Mouse (Mus musculus): ENCODE data around the gene Plpp7. TPM values are rescaled to one million over a fixed set of nuclear protein-coding genes. Genes with fewer than 3 reads are reported as not detected.

Plpp7 gene
- polyA plus RNA-seq, 1 experiment from 2014 or later, result 13.6 TPM

DNA sequence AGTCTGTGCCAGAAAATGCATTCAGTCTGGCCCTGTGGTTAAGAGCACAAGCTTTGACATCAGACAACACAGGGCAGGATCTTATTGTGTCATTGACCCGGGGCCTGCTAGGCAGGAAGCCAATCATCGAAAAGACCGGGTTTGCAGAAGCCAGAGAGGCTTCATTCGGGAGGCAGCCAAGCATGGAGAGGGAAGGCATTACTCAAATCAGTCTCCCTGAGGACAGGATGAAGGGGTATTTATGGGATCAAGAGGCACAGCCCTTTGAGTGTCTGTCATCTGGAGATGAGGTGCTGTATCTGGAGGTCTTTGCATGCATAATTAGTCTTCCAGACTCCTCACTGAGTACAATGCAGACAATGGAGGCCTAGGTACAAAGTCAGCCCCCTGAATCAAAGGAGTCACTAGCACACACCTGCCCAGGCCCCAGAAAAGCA is 45.2 kb downstream of the Plpp7 start:
- ATAC-seq (ENCODE audit: insufficient number of reproducible peaks, insufficient read depth, low FRiP score, low read depth), result no peak
- H3K4me3 ChIP-seq (ENCODE audit: control insufficient read depth in 1 of 2, insufficient read depth in 1 of 2, low read depth in 1 of 2, low read length in 2 of 2), result no peak overlapping the region
- H3K4me2 ChIP-seq (ENCODE audit: low read length), result no peak overlapping the region
- no peak overlapping the region for H3K9ac ChIP-seq (ENCODE audit: low read length)
- H3K4me1 ChIP-seq (ENCODE audit: control insufficient read depth in 2 of 2, insufficient read depth in 2 of 2, low read length in 2 of 2), result peaks cover 2 to 11% of the 10 kb centered on the region in 2 experiments; a peak in 2 of 4 replicates
- H3K27ac ChIP-seq (replicated peaks in 1 of 2; ENCODE audit: control insufficient read depth in 1 of 2, insufficient read depth in 1 of 2, low read depth in 2 of 2, low read length in 2 of 2), result no peak overlapping the region
- no peaks in the 10 kb centered on the region for H3K36me3 ChIP-seq (ENCODE audit: control insufficient read depth, insufficient read depth, low read length)
- H3K9me3 ChIP-seq (ENCODE audit: control insufficient read depth, low read length), result no peaks in the 10 kb centered on the region
- 53% methylated on average over 4 of the region's 4 CpGs for WGBS
- H3K27me3 ChIP-seq (ENCODE audit: control insufficient read depth, insufficient read depth, low read length), result no peaks in the 10 kb centered on the region

DNA sequence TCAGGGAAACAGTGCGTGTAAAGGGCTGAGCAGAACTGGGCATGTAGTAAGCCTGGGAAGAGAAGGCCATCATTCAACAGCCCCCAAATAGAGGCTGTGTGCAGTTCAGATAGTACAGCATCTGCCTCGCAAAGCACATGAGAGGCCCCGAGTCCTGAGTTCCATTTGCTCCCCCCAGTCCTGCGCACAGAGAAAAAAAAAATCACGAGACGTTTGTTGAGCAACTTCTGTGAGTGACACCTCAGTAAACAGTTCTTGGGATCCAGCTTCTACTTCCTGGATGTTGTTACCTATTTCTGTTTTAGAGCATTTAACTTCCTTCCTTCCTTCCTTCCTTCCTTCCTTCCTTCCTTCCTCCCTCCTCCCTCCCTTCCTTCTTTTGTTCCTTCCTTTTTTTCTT is 46.3 kb downstream of the Plpp7 start:
- 81% methylated on average over 6 of the region's 6 CpGs for WGBS
- no peak for ATAC-seq (ENCODE audit: insufficient number of reproducible peaks, insufficient read depth, low FRiP score, low read depth)
- H3K27me3 ChIP-seq (ENCODE audit: control insufficient read depth, insufficient read depth, low read length), result no peaks in the 10 kb centered on the region
- no peak overlapping the region for H3K27ac ChIP-seq (replicated peaks in 1 of 2; ENCODE audit: control insufficient read depth in 1 of 2, insufficient read depth in 1 of 2, low read depth in 2 of 2, low read length in 2 of 2)
- H3K4me1 ChIP-seq (ENCODE audit: control insufficient read depth in 2 of 2, insufficient read depth in 2 of 2, low read length in 2 of 2), result peaks cover 2 to 11% of the 10 kb centered on the region in 2 experiments; a peak in 2 of 4 replicates
- no peaks in the 10 kb centered on the region for H3K36me3 ChIP-seq (ENCODE audit: control insufficient read depth, insufficient read depth, low read length)
- H3K4me3 ChIP-seq (ENCODE audit: control insufficient read depth in 1 of 2, insufficient read depth in 1 of 2, low read depth in 1 of 2, low read length in 2 of 2), result no peak overlapping the region
- no peaks in the 10 kb centered on the region for H3K9me3 ChIP-seq (ENCODE audit: control insufficient read depth, low read length)
- H3K4me2 ChIP-seq (ENCODE audit: low read length), result no peak overlapping the region
- H3K9ac ChIP-seq (ENCODE audit: low read length), result no peak overlapping the region

DNA sequence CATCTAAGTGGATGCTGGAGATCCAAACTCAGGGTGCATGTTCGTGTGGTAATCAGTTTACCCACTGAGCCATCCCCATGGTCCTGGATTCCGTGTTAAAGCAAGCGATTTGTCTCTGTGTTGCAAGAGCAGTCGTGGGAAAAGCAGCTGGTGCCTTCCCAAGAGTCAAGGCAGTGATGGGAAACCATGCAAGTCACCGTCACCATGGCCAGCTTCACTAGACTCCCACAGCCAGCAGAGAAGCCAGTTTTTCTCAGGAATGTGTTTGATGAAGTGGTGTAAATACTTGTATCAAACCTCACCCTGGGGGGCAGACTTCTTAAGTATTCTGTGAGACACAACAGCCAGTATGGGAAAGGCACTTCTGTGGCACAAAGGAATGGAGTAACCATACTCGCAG is 47.0 kb downstream of the Plpp7 start:
- no peak for ATAC-seq (ENCODE audit: insufficient number of reproducible peaks, insufficient read depth, low FRiP score, low read depth)
- H3K4me3 ChIP-seq (ENCODE audit: control insufficient read depth in 1 of 2, insufficient read depth in 1 of 2, low read depth in 1 of 2, low read length in 2 of 2), result no peak overlapping the region
- WGBS, result 53% methylated on average over 6 of the region's 6 CpGs
- no peaks in the 10 kb centered on the region for H3K9me3 ChIP-seq (ENCODE audit: control insufficient read depth, low read length)
- no peaks in the 10 kb centered on the region for H3K27me3 ChIP-seq (ENCODE audit: control insufficient read depth, insufficient read depth, low read length)
- no peak overlapping the region for H3K9ac ChIP-seq (ENCODE audit: low read length)
- peaks cover under 1 to 7% of the 10 kb centered on the region in 2 experiments; a peak in 2 of 4 replicates for H3K4me1 ChIP-seq (ENCODE audit: control insufficient read depth in 2 of 2, insufficient read depth in 2 of 2, low read length in 2 of 2)
- H3K4me2 ChIP-seq (ENCODE audit: low read length), result no peak overlapping the region
- H3K36me3 ChIP-seq (ENCODE audit: control insufficient read depth, insufficient read depth, low read length), result no peaks in the 10 kb centered on the region
- H3K27ac ChIP-seq (replicated peaks in 1 of 2; ENCODE audit: control insufficient read depth in 1 of 2, insufficient read depth in 1 of 2, low read depth in 2 of 2, low read length in 2 of 2), result no peak overlapping the region

DNA sequence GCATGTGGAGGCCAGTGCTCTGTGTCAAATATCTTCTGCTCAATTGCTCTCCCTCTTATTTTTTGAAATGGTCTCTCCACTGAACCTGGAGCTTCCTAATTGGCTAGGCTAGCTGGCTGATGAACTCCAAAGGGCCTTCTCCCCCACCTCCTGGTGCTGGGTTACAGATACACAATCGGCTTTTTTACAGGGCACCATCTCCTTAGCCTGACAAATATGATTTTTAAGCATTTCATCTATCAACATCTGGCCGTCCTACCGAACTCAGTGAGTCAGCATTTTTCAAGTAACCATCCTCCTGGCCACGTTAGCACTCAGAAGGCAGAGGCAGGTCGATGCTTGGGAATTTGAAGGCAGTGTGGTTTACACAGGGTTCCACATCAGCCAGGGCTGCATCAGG is 49.3 kb downstream of the Plpp7 start:
- no peak overlapping the region for H3K4me2 ChIP-seq (ENCODE audit: low read length)
- H3K9ac ChIP-seq (ENCODE audit: low read length), result no peak overlapping the region
- H3K27ac ChIP-seq (replicated peaks in 1 of 2; ENCODE audit: control insufficient read depth in 1 of 2, insufficient read depth in 1 of 2, low read depth in 2 of 2, low read length in 2 of 2), result no peak overlapping the region
- H3K4me1 ChIP-seq (ENCODE audit: control insufficient read depth in 2 of 2, insufficient read depth in 2 of 2, low read length in 2 of 2), result no peaks in the 10 kb centered on the region
- H3K36me3 ChIP-seq (ENCODE audit: control insufficient read depth, insufficient read depth, low read length), result no peaks in the 10 kb centered on the region
- H3K9me3 ChIP-seq (ENCODE audit: control insufficient read depth, low read length), result no peaks in the 10 kb centered on the region
- no peak overlapping the region for H3K4me3 ChIP-seq (ENCODE audit: control insufficient read depth in 1 of 2, insufficient read depth in 1 of 2, low read depth in 1 of 2, low read length in 2 of 2)
- ATAC-seq (ENCODE audit: insufficient number of reproducible peaks, insufficient read depth, low FRiP score, low read depth), result no peak
- WGBS, result 81% methylated on average over 5 of the region's 5 CpGs
- no peaks in the 10 kb centered on the region for H3K27me3 ChIP-seq (ENCODE audit: control insufficient read depth, insufficient read depth, low read length)

DNA sequence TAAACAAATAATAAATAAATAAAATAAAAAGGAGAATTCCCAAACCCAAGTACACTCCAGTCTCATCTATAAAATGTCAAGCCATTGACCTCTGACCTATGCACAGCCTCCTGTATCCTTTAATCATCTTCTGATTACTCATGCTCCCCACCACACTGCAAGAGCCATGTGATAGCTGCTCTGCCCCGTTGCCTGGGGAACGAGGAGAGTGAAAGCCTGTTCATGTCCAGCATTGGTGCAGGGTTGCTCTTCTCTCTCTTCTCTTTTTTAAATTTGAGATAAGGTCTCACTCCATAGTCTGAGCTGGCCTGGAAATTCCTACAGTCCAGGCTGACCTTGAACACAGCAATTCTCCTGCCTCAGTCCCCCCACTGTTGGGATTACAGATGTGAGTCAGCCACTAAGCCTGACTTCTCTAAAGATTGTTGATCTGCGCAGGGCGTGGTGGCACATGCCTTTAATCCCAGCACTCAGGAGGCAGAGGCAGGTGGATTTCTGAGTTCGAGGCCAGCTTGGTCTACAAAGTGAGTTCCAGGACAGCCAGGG is 51.4 kb downstream of the Plpp7 start:
- WGBS, result 70% methylated on average over 5 of the region's 5 CpGs
- H3K9me3 ChIP-seq (ENCODE audit: control insufficient read depth, low read length), result no peaks in the 10 kb centered on the region
- no peak overlapping the region for H3K9ac ChIP-seq (ENCODE audit: low read length)
- no peak overlapping the region for H3K4me3 ChIP-seq (ENCODE audit: control insufficient read depth in 1 of 2, insufficient read depth in 1 of 2, low read depth in 1 of 2, low read length in 2 of 2)
- peaks cover 2 to 4% of the 10 kb centered on the region in 2 experiments; a peak in 2 of 4 replicates for H3K4me1 ChIP-seq (ENCODE audit: control insufficient read depth in 2 of 2, insufficient read depth in 2 of 2, low read length in 2 of 2)
- H3K27ac ChIP-seq (replicated peaks in 1 of 2; ENCODE audit: control insufficient read depth in 1 of 2, insufficient read depth in 1 of 2, low read depth in 2 of 2, low read length in 2 of 2), result no peak overlapping the region
- no peaks in the 10 kb centered on the region for H3K27me3 ChIP-seq (ENCODE audit: control insufficient read depth, insufficient read depth, low read length)
- no peaks in the 10 kb centered on the region for H3K36me3 ChIP-seq (ENCODE audit: control insufficient read depth, insufficient read depth, low read length)
- no peak for ATAC-seq (ENCODE audit: insufficient number of reproducible peaks, insufficient read depth, low FRiP score, low read depth)
- no peak overlapping the region for H3K4me2 ChIP-seq (ENCODE audit: low read length)

DNA sequence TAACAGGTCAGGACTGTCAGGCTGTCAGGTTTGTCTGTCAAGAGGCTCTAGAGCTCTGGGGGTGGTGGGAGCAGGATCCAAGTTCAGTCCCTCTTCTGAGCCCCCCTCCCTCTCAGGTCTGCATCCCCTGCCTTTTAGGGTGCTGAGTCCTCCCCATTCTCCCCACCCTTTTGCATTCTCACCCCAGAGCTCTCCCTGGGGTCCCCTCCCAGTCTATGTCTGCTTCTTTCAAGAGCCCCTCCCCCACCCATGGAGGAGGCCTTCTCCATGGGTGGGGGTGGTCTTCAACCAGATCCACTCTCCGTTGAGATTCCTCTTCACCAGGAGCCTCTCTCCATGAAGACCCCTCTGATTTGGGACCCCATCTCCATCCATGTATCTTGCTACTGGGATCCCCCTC is 54.8 kb downstream of the Plpp7 start:
- H3K27me3 ChIP-seq (ENCODE audit: control insufficient read depth, insufficient read depth, low read length), result no peaks in the 10 kb centered on the region
- no peaks in the 10 kb centered on the region for H3K36me3 ChIP-seq (ENCODE audit: control insufficient read depth, insufficient read depth, low read length)
- peak overlapping the region; percentile 87 for H3K4me2 ChIP-seq (ENCODE audit: low read length)
- H3K9ac ChIP-seq (ENCODE audit: low read length), result peak overlapping the region; percentile 99; the same call in 1 of the 2 replicates
- H3K27ac ChIP-seq (replicated peaks in 1 of 2; ENCODE audit: control insufficient read depth in 1 of 2, insufficient read depth in 1 of 2, low read depth in 2 of 2, low read length in 2 of 2), result peak overlapping the region; percentile 72 to 98; a peak in 2 of 4 replicates
- H3K4me3 ChIP-seq (ENCODE audit: control insufficient read depth in 1 of 2, insufficient read depth in 1 of 2, low read depth in 1 of 2, low read length in 2 of 2), result peak overlapping the region in 1 of 2 experiments; percentile 80; a peak in 1 of 4 replicates
- 33% methylated on average over 1 of the region's 1 CpGs for WGBS
- no peak for ATAC-seq (ENCODE audit: insufficient number of reproducible peaks, insufficient read depth, low FRiP score, low read depth)
- H3K4me1 ChIP-seq (ENCODE audit: control insufficient read depth in 2 of 2, insufficient read depth in 2 of 2, low read length in 2 of 2), result peaks cover 27 to 36% of the 10 kb centered on the region in 2 experiments
- no peaks in the 10 kb centered on the region for H3K9me3 ChIP-seq (ENCODE audit: control insufficient read depth, low read length)

DNA sequence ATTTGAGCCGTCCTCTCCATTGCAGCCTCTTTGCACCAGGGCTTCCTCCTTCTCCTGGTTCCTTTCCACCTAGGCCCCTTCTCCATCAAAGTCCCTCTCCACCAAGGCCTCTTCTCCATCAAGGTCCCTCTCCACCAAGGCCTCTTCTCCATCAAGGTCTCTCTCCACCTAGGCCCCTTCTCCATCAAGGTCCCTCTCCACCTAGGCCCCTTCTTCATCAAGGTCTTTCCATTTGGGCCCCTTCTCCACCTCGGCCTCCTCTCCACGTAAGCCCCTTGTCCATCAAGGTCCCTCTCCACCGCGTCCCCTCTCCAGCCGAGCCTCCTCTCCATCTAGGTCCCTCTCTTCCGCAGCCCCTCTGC is 55.2 kb downstream of the Plpp7 start:
- H3K4me3 ChIP-seq (ENCODE audit: control insufficient read depth in 1 of 2, insufficient read depth in 1 of 2, low read depth in 1 of 2, low read length in 2 of 2), result peak overlapping the region; percentile 48 to 80
- peak overlapping the region; percentile 87 for H3K4me2 ChIP-seq (ENCODE audit: low read length)
- H3K27ac ChIP-seq (replicated peaks in 1 of 2; ENCODE audit: control insufficient read depth in 1 of 2, insufficient read depth in 1 of 2, low read depth in 2 of 2, low read length in 2 of 2), result peak overlapping the region; percentile 72 to 98
- peak overlapping the region; percentile 99 for H3K9ac ChIP-seq (ENCODE audit: low read length)
- no peaks in the 10 kb centered on the region for H3K27me3 ChIP-seq (ENCODE audit: control insufficient read depth, insufficient read depth, low read length)
- H3K36me3 ChIP-seq (ENCODE audit: control insufficient read depth, insufficient read depth, low read length), result no peaks in the 10 kb centered on the region
- ATAC-seq (ENCODE audit: insufficient number of reproducible peaks, insufficient read depth, low FRiP score, low read depth), result no peak
- H3K9me3 ChIP-seq (ENCODE audit: control insufficient read depth, low read length), result no peaks in the 10 kb centered on the region
- H3K4me1 ChIP-seq (ENCODE audit: control insufficient read depth in 2 of 2, insufficient read depth in 2 of 2, low read length in 2 of 2), result peaks cover 30 to 40% of the 10 kb centered on the region in 2 experiments
- WGBS, result 7% methylated on average over 7 of the region's 7 CpGs
